Mouse (Mus musculus): ENCODE measurements around the gene Map3k5. TPM values are rescaled to one million over a fixed set of nuclear protein-coding genes. Genes with fewer than 3 reads are reported as not detected.

Map3k5 gene
- polyA plus RNA-seq, 1 experiment from 2014 or later: 4.2 TPM

DNA sequence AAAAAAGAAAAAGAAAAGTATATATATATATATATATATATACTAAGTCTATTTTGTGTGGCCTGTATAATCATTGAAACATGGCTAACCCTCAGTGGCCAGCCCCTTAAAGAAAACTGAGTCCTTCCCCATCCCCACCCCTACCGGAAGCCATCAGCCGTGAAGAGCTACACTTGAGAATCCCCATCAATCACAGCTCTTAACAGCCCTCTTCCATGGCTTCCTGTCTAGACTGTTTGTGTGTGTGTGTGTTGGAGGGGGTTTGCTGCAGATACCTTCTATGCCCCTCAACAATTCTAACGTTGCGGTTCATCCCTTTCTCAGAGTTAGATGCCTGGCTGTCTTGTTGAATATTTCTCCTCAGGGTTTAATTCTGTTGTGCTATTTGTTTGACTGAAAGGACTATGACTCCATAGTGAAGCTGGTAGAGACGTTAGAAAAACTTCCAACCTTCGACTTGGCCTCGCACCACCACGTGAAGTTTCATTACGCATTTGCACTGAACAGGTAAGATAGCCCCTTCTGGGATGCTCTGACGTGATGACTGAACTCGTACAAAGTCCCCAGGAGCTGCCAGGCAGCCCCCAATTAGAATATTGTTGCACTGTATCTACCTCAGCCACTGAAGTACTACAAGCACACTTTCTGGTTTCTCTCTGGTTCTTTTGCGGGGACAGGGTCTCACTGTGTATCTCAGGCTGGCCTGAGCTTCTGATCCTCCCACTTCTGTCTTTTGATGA is 91.7 kb downstream of the Map3k5 start:
- Histone ChIP-seq H3K27me3 (ENCODE audit: control insufficient read depth, insufficient read depth, low read length) (no peaks in the 10 kb centered on the region), H3K36me3 (ENCODE audit: control insufficient read depth, insufficient read depth, low read length) (no peaks in the 10 kb centered on the region; the same call in 1 of the 2 replicates), H3K4me3 (ENCODE audit: low read depth, low read length) (no peak overlapping the region), H3K9ac (ENCODE audit: low read depth, low read length) (no peak overlapping the region), H3K4me1 (ENCODE audit: control insufficient read depth, insufficient read depth, low read length) (no peaks in the 10 kb centered on the region), H3K4me2 (no peak overlapping the region), H3K27ac (ENCODE audit: low read depth, low read length) (no peak overlapping the region), H3K9me3 (replicated peaks; ENCODE audit: control insufficient read depth, low read length) (no peaks in the 10 kb centered on the region)
- WGBS (ENCODE audit: insufficient replicate concordance): 64% methylated on average over 12 of the region's 12 CpGs
- ATAC-seq (replicated peaks; ENCODE audit: insufficient number of reproducible peaks, low FRiP score, low TSS enrichment): no peak

DNA sequence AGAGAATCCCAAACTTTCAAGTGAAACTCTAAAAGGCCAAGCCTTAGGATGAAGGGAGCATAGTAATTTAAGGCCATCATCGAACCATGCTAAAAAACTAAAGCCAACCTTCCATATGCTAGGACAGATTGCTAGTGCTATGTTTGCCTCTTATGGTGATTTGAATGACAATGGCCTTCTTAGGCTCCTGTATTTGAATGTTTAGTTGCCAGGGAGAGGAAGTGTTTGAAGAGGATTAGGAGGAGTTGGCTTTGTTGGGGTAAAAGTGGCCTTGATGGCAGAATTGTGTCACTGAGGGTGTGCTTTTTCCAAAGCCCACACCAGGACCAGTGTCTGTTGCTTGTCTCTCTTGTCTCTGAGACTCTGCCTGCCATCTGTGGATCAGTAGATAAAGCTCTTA is 96.4 kb downstream of the Map3k5 start:
- H3K27ac ChIP-seq (ENCODE audit: low read depth, low read length): no peak overlapping the region
- H3K4me2 ChIP-seq: no peak overlapping the region
- WGBS (ENCODE audit: insufficient replicate concordance): 74% methylated on average over 1 of the region's 1 CpGs
- H3K4me3 ChIP-seq (ENCODE audit: low read depth, low read length): no peak overlapping the region
- no peaks in the 10 kb centered on the region for H3K27me3 ChIP-seq (ENCODE audit: control insufficient read depth, insufficient read depth, low read length)
- no peak for ATAC-seq (replicated peaks; ENCODE audit: insufficient number of reproducible peaks, low FRiP score, low TSS enrichment)
- H3K36me3 ChIP-seq (ENCODE audit: control insufficient read depth, insufficient read depth, low read length): no peaks in the 10 kb centered on the region; the same call in 1 of the 2 replicates
- no peaks in the 10 kb centered on the region for H3K9me3 ChIP-seq (replicated peaks; ENCODE audit: control insufficient read depth, low read length)
- no peak overlapping the region for H3K9ac ChIP-seq (ENCODE audit: low read depth, low read length)
- 0 out of 2 replicates have a peak, but pooled peaks cover 3% of the 10 kb centered on the region for H3K4me1 ChIP-seq (ENCODE audit: control insufficient read depth, insufficient read depth, low read length)

- Histone ChIP-seq H3K4me2 (no peak overlapping the region), H3K36me3 (ENCODE audit: control insufficient read depth, insufficient read depth, low read length) (no peaks in the 10 kb centered on the region; the same call in 1 of the 2 replicates), H3K9ac (ENCODE audit: low read depth, low read length) (no peak overlapping the region), H3K9me3 (replicated peaks; ENCODE audit: control insufficient read depth, low read length) (no peaks in the 10 kb centered on the region), H3K4me1 (ENCODE audit: control insufficient read depth, insufficient read depth, low read length) (0 out of 2 replicates have a peak, but pooled peaks cover 3% of the 10 kb centered on the region), H3K27ac (ENCODE audit: low read depth, low read length) (no peak overlapping the region), H3K4me3 (ENCODE audit: low read depth, low read length) (no peak overlapping the region), H3K27me3 (ENCODE audit: control insufficient read depth, insufficient read depth, low read length) (no peaks in the 10 kb centered on the region)
- no peak for ATAC-seq (replicated peaks; ENCODE audit: insufficient number of reproducible peaks, low FRiP score, low TSS enrichment)
- WGBS (ENCODE audit: insufficient replicate concordance): 78% methylated on average over 2 of the region's 2 CpGs
Measured at GRCm38 (mm10) chr10:20031936-20032335, 97.7 kb downstream of the Map3k5 start.

- Histone ChIP-seq H3K27ac (ENCODE audit: low read depth, low read length) (no peak overlapping the region), H3K27me3 (ENCODE audit: control insufficient read depth, insufficient read depth, low read length) (no peaks in the 10 kb centered on the region), H3K4me2 (no peak overlapping the region), H3K36me3 (ENCODE audit: control insufficient read depth, insufficient read depth, low read length) (no peaks in the 10 kb centered on the region), H3K4me1 (ENCODE audit: control insufficient read depth, insufficient read depth, low read length) (0 out of 2 replicates have a peak, but pooled peaks cover 3% of the 10 kb centered on the region), H3K9ac (ENCODE audit: low read depth, low read length) (no peak overlapping the region), H3K4me3 (ENCODE audit: low read depth, low read length) (no peak overlapping the region), H3K9me3 (replicated peaks; ENCODE audit: control insufficient read depth, low read length) (no peaks in the 10 kb centered on the region)
- WGBS (ENCODE audit: insufficient replicate concordance): 72% methylated on average over 2 of the region's 2 CpGs
- ATAC-seq (replicated peaks; ENCODE audit: insufficient number of reproducible peaks, low FRiP score, low TSS enrichment): no peak
Measured at GRCm38 (mm10) chr10:20036375-20036774, 102.1 kb downstream of the Map3k5 start.

DNA sequence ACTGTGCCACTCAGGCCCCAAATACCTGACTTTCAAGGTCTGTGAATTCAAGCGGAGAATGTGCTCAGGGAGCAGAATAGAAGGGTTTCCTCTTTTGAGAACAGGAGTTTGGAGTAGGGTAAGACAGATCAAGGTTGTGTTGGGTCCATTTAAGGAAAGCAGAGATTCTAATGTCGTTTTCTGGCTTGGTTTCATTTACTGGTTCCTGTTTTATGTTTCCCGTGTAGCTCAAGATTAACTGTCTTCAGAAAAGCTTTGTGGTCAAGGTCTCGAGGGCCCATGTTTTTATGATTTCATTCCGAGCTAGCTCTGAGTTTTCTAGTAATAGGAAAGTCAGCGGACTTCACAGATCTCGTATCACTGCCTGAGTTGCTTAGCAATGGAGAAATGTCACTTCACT is 102.6 kb downstream of the Map3k5 start:
- H3K27ac ChIP-seq (ENCODE audit: low read depth, low read length): no peak overlapping the region
- H3K9ac ChIP-seq (ENCODE audit: low read depth, low read length): no peak overlapping the region
- ATAC-seq (replicated peaks; ENCODE audit: insufficient number of reproducible peaks, low FRiP score, low TSS enrichment): no peak
- no peaks in the 10 kb centered on the region for H3K36me3 ChIP-seq (ENCODE audit: control insufficient read depth, insufficient read depth, low read length)
- H3K4me1 ChIP-seq (ENCODE audit: control insufficient read depth, insufficient read depth, low read length): 0 out of 2 replicates have a peak, but pooled peaks cover under 1% of the 10 kb centered on the region
- H3K4me2 ChIP-seq: no peak overlapping the region
- no peak overlapping the region for H3K4me3 ChIP-seq (ENCODE audit: low read depth, low read length)
- H3K27me3 ChIP-seq (ENCODE audit: control insufficient read depth, insufficient read depth, low read length): no peaks in the 10 kb centered on the region
- H3K9me3 ChIP-seq (replicated peaks; ENCODE audit: control insufficient read depth, low read length): no peaks in the 10 kb centered on the region
- WGBS (ENCODE audit: insufficient replicate concordance): 74% methylated on average over 7 of the region's 7 CpGs

DNA sequence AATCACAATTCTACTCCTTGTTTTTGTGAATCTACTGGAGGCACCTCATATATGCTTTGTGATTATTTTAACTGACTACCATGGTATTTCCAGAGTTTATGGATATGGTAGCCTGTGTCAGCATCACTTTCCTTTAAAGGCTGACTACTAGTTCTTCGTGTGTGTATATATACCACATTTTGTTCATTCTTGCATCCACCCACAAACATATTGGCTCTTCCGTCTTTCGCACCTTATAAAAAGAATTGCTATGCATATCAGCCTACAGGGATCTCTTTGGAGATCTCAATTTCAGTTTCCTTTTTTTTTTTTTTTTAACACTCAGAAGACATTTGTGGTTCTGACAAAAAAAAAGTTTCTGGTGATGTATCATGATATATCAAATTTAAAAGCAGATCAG is 105.3 kb downstream of the Map3k5 start:
- Histone ChIP-seq H3K27me3 (ENCODE audit: control insufficient read depth, insufficient read depth, low read length) (no peaks in the 10 kb centered on the region), H3K9me3 (replicated peaks; ENCODE audit: control insufficient read depth, low read length) (no peaks in the 10 kb centered on the region), H3K4me1 (ENCODE audit: control insufficient read depth, insufficient read depth, low read length) (no peaks in the 10 kb centered on the region), H3K4me2 (no peak overlapping the region), H3K36me3 (ENCODE audit: control insufficient read depth, insufficient read depth, low read length) (no peaks in the 10 kb centered on the region), H3K4me3 (ENCODE audit: low read depth, low read length) (no peak overlapping the region), H3K9ac (ENCODE audit: low read depth, low read length) (no peak overlapping the region), H3K27ac (ENCODE audit: low read depth, low read length) (no peak overlapping the region)
- 93% methylated on average over 3 of the region's 3 CpGs for WGBS (ENCODE audit: insufficient replicate concordance)
- ATAC-seq (replicated peaks; ENCODE audit: insufficient number of reproducible peaks, low FRiP score, low TSS enrichment): no peak

GRCm38 (mm10) chr10:20040116-20040515 is 105.8 kb downstream of the Map3k5 start:
- Histone ChIP-seq H3K9me3 (replicated peaks; ENCODE audit: control insufficient read depth, low read length) (no peaks in the 10 kb centered on the region), H3K9ac (ENCODE audit: low read depth, low read length) (no peak overlapping the region), H3K27ac (ENCODE audit: low read depth, low read length) (no peak overlapping the region), H3K36me3 (ENCODE audit: control insufficient read depth, insufficient read depth, low read length) (no peaks in the 10 kb centered on the region), H3K4me2 (no peak overlapping the region), H3K27me3 (ENCODE audit: control insufficient read depth, insufficient read depth, low read length) (no peaks in the 10 kb centered on the region), H3K4me1 (ENCODE audit: control insufficient read depth, insufficient read depth, low read length) (no peaks in the 10 kb centered on the region), H3K4me3 (ENCODE audit: low read depth, low read length) (no peak overlapping the region)
- ATAC-seq (replicated peaks; ENCODE audit: insufficient number of reproducible peaks, low FRiP score, low TSS enrichment): no peak
- 84% methylated on average over 7 of the region's 7 CpGs for WGBS (ENCODE audit: insufficient replicate concordance)

- ATAC-seq (replicated peaks; ENCODE audit: insufficient number of reproducible peaks, low FRiP score, low TSS enrichment): no peak
- WGBS (ENCODE audit: insufficient replicate concordance): 72% methylated on average over 4 of the region's 4 CpGs
Measured at GRCm38 (mm10) chr10:20040677-20041076, 106.4 kb downstream of the Map3k5 start.

DNA sequence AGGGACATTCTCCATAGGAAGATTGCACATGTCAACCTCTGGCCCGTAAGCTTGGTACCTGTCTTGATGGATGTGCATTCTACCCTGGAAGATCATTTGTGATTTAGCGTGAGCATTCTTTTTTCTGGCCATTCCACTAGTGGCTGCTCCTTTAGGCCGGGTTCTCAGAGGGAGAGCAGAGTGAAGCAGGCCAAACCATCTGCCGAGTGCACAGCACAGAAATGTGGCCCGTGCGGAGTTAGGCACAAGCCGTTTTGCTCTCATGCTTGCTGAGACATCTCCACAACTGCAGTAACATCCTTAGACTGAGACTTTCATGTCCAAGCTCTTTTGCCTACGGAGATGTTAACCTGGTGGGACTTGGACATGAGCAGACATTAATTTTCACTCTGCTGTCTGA is 107.8 kb downstream of the Map3k5 start:
- H3K36me3 ChIP-seq (ENCODE audit: control insufficient read depth, insufficient read depth, low read length): no peaks in the 10 kb centered on the region

More at GRCm38 (mm10) chr10:20040677-20041076, 106.4 kb downstream of the Map3k5 start:
- Histone ChIP-seq H3K9me3 (replicated peaks; ENCODE audit: control insufficient read depth, low read length) (no peaks in the 10 kb centered on the region), H3K4me1 (ENCODE audit: control insufficient read depth, insufficient read depth, low read length) (no peaks in the 10 kb centered on the region), H3K27ac (ENCODE audit: low read depth, low read length) (no peak overlapping the region), H3K36me3 (ENCODE audit: control insufficient read depth, insufficient read depth, low read length) (no peaks in the 10 kb centered on the region), H3K27me3 (ENCODE audit: control insufficient read depth, insufficient read depth, low read length) (no peaks in the 10 kb centered on the region), H3K4me2 (no peak overlapping the region), H3K4me3 (ENCODE audit: low read depth, low read length) (no peak overlapping the region), H3K9ac (ENCODE audit: low read depth, low read length) (no peak overlapping the region)

More for the DNA sequence above, 107.8 kb downstream of the Map3k5 start:
- Histone ChIP-seq H3K4me1 (ENCODE audit: control insufficient read depth, insufficient read depth, low read length) (no peaks in the 10 kb centered on the region), H3K9ac (ENCODE audit: low read depth, low read length) (no peak overlapping the region), H3K4me2 (no peak overlapping the region), H3K27me3 (ENCODE audit: control insufficient read depth, insufficient read depth, low read length) (no peaks in the 10 kb centered on the region), H3K4me3 (ENCODE audit: low read depth, low read length) (no peak overlapping the region), H3K9me3 (replicated peaks; ENCODE audit: control insufficient read depth, low read length) (no peaks in the 10 kb centered on the region), H3K27ac (ENCODE audit: low read depth, low read length) (no peak overlapping the region)
- WGBS (ENCODE audit: insufficient replicate concordance): 92% methylated on average over 8 of the region's 8 CpGs
- ATAC-seq (replicated peaks; ENCODE audit: insufficient number of reproducible peaks, low FRiP score, low TSS enrichment): no peak

Measured in heart, embryonic 11.5 days (tissue).